Mouse (Mus musculus): ENCODE data around the gene Gm20388. TPM values are rescaled to one million over a fixed set of nuclear protein-coding genes. Genes with fewer than 3 reads are reported as not detected.

The Gm20388 gene
- polyA plus RNA-seq, 1 experiment from 2014 or later: 5.5 TPM

GRCm38 (mm10) chr8:120464585-120464937, 553.9 kb downstream of the Gm20388 start:
- WGBS: 39% methylated on average over 4 of the region's 4 CpGs

GRCm38 (mm10) chr8:120465710-120466109, 555.1 kb downstream of the Gm20388 start:
- WGBS: 3% methylated on average over 8 of the region's 8 CpGs

More at GRCm38 (mm10) chr8:120464585-120464937, 553.9 kb downstream of the Gm20388 start:
- Histone ChIP-seq H3K27me3 (no peaks in the 10 kb centered on the region), H3K9ac (no peak overlapping the region), H3K27ac (0 out of 2 replicates have a peak overlapping the region, but pooled peaks have one; percentile 60), H3K9me3 (no peaks in the 10 kb centered on the region), H3K4me2 (no peak overlapping the region), H3K4me1 (peaks cover 71% of the 10 kb centered on the region), H3K36me3 (no peaks in the 10 kb centered on the region), H3K4me3 (no peak overlapping the region)
- ATAC-seq (ENCODE audit: borderline replicate concordance, extremely low read depth, low FRiP score, low TSS enrichment): no peak

GRCm38 (mm10) chr8:120466266-120466665, 555.6 kb downstream of the Gm20388 start:
- Histone ChIP-seq H3K27ac (peak overlapping the region; percentile 60), H3K9me3 (no peaks in the 10 kb centered on the region), H3K4me2 (0 out of 2 replicates have a peak overlapping the region, but pooled peaks have one; percentile 34), H3K36me3 (no peaks in the 10 kb centered on the region), H3K4me1 (peaks cover 63% of the 10 kb centered on the region), H3K27me3 (no peaks in the 10 kb centered on the region), H3K9ac (no peak overlapping the region), H3K4me3 (no peak overlapping the region)
- ATAC-seq (ENCODE audit: borderline replicate concordance, extremely low read depth, low FRiP score, low TSS enrichment): no peak
- 68% methylated on average over 10 of the region's 10 CpGs for WGBS

More at GRCm38 (mm10) chr8:120465710-120466109, 555.1 kb downstream of the Gm20388 start:
- peak; percentile 72; the same call in 1 of the 2 replicates for ATAC-seq (ENCODE audit: borderline replicate concordance, extremely low read depth, low FRiP score, low TSS enrichment)
- no peaks in the 10 kb centered on the region for H3K36me3 ChIP-seq
- peaks cover 63% of the 10 kb centered on the region for H3K4me1 ChIP-seq
- H3K4me3 ChIP-seq: no peak overlapping the region
- no peak overlapping the region for H3K9ac ChIP-seq
- H3K27me3 ChIP-seq: no peaks in the 10 kb centered on the region
- H3K9me3 ChIP-seq: no peaks in the 10 kb centered on the region
- peak overlapping the region; percentile 34 for H3K4me2 ChIP-seq
- H3K27ac ChIP-seq: peak overlapping the region; percentile 60

GRCm38 (mm10) chr8:120467598-120467997, 557.0 kb downstream of the Gm20388 start:
- ATAC-seq (ENCODE audit: borderline replicate concordance, extremely low read depth, low FRiP score, low TSS enrichment): no peak
- no peak overlapping the region for H3K27ac ChIP-seq
- H3K36me3 ChIP-seq: no peaks in the 10 kb centered on the region
- no peak overlapping the region for H3K4me2 ChIP-seq
- WGBS: 86% methylated on average over 7 of the region's 7 CpGs
- H3K9me3 ChIP-seq: no peaks in the 10 kb centered on the region
- peaks cover 63% of the 10 kb centered on the region for H3K4me1 ChIP-seq
- no peak overlapping the region for H3K9ac ChIP-seq
- no peak overlapping the region for H3K4me3 ChIP-seq
- no peaks in the 10 kb centered on the region for H3K27me3 ChIP-seq

- Histone ChIP-seq H3K9ac (no peak overlapping the region), H3K36me3 (no peaks in the 10 kb centered on the region), H3K27me3 (no peaks in the 10 kb centered on the region), H3K4me3 (no peak overlapping the region), H3K27ac (no peak overlapping the region), H3K4me2 (no peak overlapping the region), H3K4me1 (peaks cover 61% of the 10 kb centered on the region), H3K9me3 (no peaks in the 10 kb centered on the region)
- 81% methylated on average over 12 of the region's 12 CpGs for WGBS
- ATAC-seq (ENCODE audit: borderline replicate concordance, extremely low read depth, low FRiP score, low TSS enrichment): no peak
Observed at GRCm38 (mm10) chr8:120470170-120470569, 559.5 kb downstream of the Gm20388 start.

- Histone ChIP-seq H3K4me2 (no peak overlapping the region), H3K27ac (peak overlapping the region; percentile 45; the same call in 1 of the 2 replicates), H3K36me3 (no peaks in the 10 kb centered on the region), H3K4me3 (no peak overlapping the region), H3K4me1 (peaks cover 61% of the 10 kb centered on the region), H3K9ac (no peak overlapping the region), H3K9me3 (no peaks in the 10 kb centered on the region), H3K27me3 (no peaks in the 10 kb centered on the region)
- WGBS: 14% methylated on average over 7 of the region's 7 CpGs
- no peak for ATAC-seq (ENCODE audit: borderline replicate concordance, extremely low read depth, low FRiP score, low TSS enrichment)
Observed at GRCm38 (mm10) chr8:120471166-120471565, 560.5 kb downstream of the Gm20388 start.

- H3K9me3 ChIP-seq: no peaks in the 10 kb centered on the region
- 38% methylated on average over 2 of the region's 2 CpGs for WGBS
- H3K9ac ChIP-seq: no peak overlapping the region
- H3K4me3 ChIP-seq: no peak overlapping the region
- H3K4me2 ChIP-seq: peak overlapping the region; percentile 19; the same call in 1 of the 2 replicates
- no peaks in the 10 kb centered on the region for H3K36me3 ChIP-seq
- H3K27ac ChIP-seq: peak overlapping the region; percentile 45
- no peaks in the 10 kb centered on the region for H3K27me3 ChIP-seq
- peaks cover 61% of the 10 kb centered on the region for H3K4me1 ChIP-seq
- no peak for ATAC-seq (ENCODE audit: borderline replicate concordance, extremely low read depth, low FRiP score, low TSS enrichment)
Observed at GRCm38 (mm10) chr8:120471752-120472151, 561.1 kb downstream of the Gm20388 start.

- WGBS: 26% methylated on average over 16 of the region's 16 CpGs
- Histone ChIP-seq H3K9ac (no peak overlapping the region), H3K36me3 (no peaks in the 10 kb centered on the region), H3K4me3 (no peak overlapping the region), H3K9me3 (no peaks in the 10 kb centered on the region), H3K27me3 (no peaks in the 10 kb centered on the region), H3K4me2 (peak overlapping the region; percentile 19; the same call in 1 of the 2 replicates), H3K27ac (peak overlapping the region; percentile 45), H3K4me1 (peaks cover 61% of the 10 kb centered on the region)
- no peak for ATAC-seq (ENCODE audit: borderline replicate concordance, extremely low read depth, low FRiP score, low TSS enrichment)
Observed at GRCm38 (mm10) chr8:120472230-120472629, 561.6 kb downstream of the Gm20388 start.

GRCm38 (mm10) chr8:120473729-120474364, 563.2 kb downstream of the Gm20388 start:
- no peaks in the 10 kb centered on the region for H3K9me3 ChIP-seq
- no peaks in the 10 kb centered on the region for H3K27me3 ChIP-seq
- H3K4me1 ChIP-seq: peaks cover 64% of the 10 kb centered on the region
- H3K4me3 ChIP-seq: no peak overlapping the region
- 79% methylated on average over 13 of the region's 13 CpGs for WGBS
- no peaks in the 10 kb centered on the region for H3K36me3 ChIP-seq
- peak overlapping the region; percentile 68 for H3K27ac ChIP-seq
- H3K4me2 ChIP-seq: no peak overlapping the region
- no peak overlapping the region for H3K9ac ChIP-seq
- peak; percentile 45 for ATAC-seq (ENCODE audit: borderline replicate concordance, extremely low read depth, low FRiP score, low TSS enrichment)

GRCm38 (mm10) chr8:120474496-120475235, 564.0 kb downstream of the Gm20388 start:
- WGBS: 59% methylated on average over 11 of the region's 11 CpGs

GRCm38 (mm10) chr8:120475462-120476201, 565.0 kb downstream of the Gm20388 start:
- 60% methylated on average over 10 of the region's 10 CpGs for WGBS
- no peaks in the 10 kb centered on the region for H3K9me3 ChIP-seq
- 0 out of 2 replicates have a peak, but pooled peaks have one; percentile 3 for ATAC-seq (ENCODE audit: borderline replicate concordance, extremely low read depth, low FRiP score, low TSS enrichment)
- no peak overlapping the region for H3K9ac ChIP-seq
- H3K4me2 ChIP-seq: no peak overlapping the region
- no peak overlapping the region for H3K4me3 ChIP-seq
- peaks cover 61% of the 10 kb centered on the region for H3K4me1 ChIP-seq
- no peaks in the 10 kb centered on the region for H3K27me3 ChIP-seq
- H3K27ac ChIP-seq: no peak overlapping the region
- no peaks in the 10 kb centered on the region for H3K36me3 ChIP-seq

More at GRCm38 (mm10) chr8:120474496-120475235, 564.0 kb downstream of the Gm20388 start:
- no peak for ATAC-seq (ENCODE audit: borderline replicate concordance, extremely low read depth, low FRiP score, low TSS enrichment)
- no peaks in the 10 kb centered on the region for H3K9me3 ChIP-seq
- no peak overlapping the region for H3K9ac ChIP-seq
- H3K27ac ChIP-seq: peak overlapping the region; percentile 68
- H3K4me2 ChIP-seq: no peak overlapping the region
- peaks cover 64% of the 10 kb centered on the region for H3K4me1 ChIP-seq
- H3K27me3 ChIP-seq: no peaks in the 10 kb centered on the region
- H3K4me3 ChIP-seq: no peak overlapping the region
- H3K36me3 ChIP-seq: no peaks in the 10 kb centered on the region

Measured in lung, embryonic 15.5 days (tissue).